Mouse (Mus musculus) hindlimb bud, embryonic 11.5 days (tissue): ENCODE data around the gene Ddah2.

ENCODE experiments used
- DNase-seq: peaks from one replicate; pipeline ENCODE4 v3.0.0-alpha.2; 2012; ENCODE audit warnings: low read depth, low spot score; ENCODE audit errors: extremely low spot score

Gene Ddah2

DNA sequence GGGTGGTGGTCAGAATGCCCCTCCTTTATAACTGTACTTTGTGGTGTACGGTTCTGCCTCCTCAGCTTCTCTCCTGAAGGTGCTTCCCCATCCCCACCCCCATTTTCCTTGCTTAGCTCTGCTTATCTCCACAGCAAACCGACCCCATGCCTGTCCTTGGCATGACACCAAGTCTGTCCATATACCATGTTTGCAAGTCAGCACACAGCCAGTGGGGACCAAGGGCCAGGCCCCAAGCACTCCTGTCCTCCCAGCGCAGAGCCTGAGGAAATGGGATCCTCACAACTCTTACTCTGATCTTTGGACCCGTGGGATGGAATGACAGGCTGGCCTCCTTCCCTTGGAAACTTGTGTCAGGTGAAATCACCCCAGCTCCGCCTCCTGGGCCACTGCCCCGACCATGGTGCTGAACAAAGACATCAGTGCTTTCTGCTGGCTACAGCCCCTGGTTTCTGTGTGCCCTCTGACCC, 44.4 kb downstream of the Ddah2 start:
- DNase-seq, result no peak

DNA sequence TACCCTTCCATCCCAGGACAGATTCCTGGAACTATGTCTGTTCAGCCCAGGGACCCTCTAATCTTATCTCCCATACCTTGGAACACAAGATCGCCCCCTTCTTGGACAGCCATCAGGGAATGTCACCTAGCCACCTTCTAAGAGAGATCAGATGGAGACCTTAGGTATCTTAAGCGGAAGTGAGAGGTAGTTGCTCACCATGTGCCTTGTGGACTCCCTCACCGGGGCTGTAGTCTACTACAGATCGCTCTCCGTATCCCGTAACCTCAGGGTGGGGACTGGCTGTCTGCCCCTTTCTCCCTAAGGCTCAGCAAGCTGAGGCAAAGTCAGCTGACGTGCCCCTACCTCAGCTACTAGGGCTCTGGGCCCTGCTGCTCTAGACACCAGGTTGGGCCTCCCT, 45.2 kb downstream of the Ddah2 start:
- no peak for DNase-seq

DNA sequence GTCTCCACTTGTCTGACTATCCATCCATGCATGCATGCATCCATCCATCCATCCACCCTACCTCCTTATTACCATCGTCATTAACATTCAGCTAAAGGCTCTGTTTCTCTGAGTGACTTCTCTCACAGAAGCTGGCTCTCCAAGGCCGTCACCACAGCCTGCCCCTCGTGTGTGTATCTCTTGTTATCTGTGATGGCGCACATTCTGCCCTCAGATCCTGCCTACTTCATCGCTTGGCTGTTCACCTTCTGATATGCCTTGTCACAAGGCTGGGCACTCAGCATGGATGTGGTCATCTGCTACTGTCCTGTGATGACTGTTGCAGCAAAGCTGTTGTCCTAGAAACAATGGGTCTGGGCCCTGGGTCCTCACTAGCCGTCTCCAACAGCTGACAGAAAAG, 45.9 kb downstream of the Ddah2 start:
- no peak for DNase-seq

DNA sequence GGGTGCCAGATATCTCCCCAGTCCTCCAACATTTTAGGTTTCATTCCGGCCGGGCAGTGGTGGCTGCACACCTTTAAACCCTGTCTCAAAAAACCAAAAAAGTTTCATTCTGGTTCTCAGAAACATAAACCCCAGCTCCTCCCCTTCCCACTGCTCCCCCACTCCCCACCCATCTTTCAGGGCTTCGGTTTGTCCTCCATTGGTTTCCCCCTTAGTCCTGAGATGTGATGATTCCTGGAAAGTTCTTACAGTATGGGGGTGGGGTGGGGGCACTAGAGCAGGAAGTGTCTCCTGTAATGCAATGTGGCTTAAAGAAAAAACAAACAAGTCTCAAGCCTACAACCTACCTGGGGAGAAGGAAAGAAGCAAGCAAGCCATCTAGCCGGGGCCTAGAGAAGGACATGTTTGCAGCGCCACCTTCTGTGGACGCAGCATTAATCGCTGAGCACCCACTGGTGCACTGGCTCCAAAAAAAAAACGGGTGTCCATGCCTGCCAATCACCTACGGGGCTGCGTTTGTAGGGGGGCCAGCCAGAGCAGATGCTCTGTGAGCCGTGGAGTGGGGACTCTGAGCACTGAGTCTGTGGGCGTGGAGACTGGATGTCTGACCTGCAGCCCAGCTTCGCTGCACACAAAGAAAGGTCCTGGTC, 47.0 kb downstream of the Ddah2 start:
- no peak for DNase-seq

- no peak for DNase-seq
These were observed 47.7 kb downstream of the Ddah2 start for GRCm38 (mm10) chr17:35106522-35106921.

DNA sequence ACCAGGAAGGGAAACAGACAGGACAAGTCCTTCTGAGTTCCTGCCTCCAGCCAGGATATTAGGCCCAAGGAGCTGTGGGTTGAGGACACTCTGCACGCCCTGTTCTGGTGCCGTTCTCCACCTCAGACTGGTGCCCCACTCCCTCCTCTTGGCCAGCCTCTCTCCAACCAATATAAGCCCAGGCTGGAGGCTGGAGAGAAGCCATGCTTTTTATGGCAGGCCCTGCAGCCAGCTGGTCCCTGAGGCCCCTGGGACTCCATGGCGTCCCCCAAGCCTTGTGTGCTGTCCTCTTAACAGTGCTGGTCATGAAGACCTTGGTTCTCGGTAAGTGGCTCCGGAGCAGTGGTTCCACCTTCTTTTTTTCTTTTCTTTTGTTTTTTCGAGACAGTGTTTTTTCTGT, 49.3 kb downstream of the Ddah2 start, which contains the start of gene Ly6g5c:
TSS of gene Ly6g5c (plus strand) at position 183 of the 400 bp plus-strand sequence.
- no peak for DNase-seq
